Mouse (Mus musculus): ENCODE results near the gene Rusc1. TPM values are rescaled to one million over a fixed set of nuclear protein-coding genes. Genes with fewer than 3 reads are reported as not detected.

Gene Rusc1
- polyA plus RNA-seq, 1 experiment from 2014 or later = 19.4 TPM

GRCm38 (mm10) chr3:89113058-89113457 is 19.9 kb upstream of the Rusc1 start:
- DNase-seq (ENCODE audit: low spot score) (no peak), ATAC-seq (ENCODE audit: low FRiP score, low TSS enrichment) (no peak)
- H3K4me3 ChIP-seq (ENCODE audit: low read depth, low read length) = no peak overlapping the region
- H3K4me1 ChIP-seq (replicated peaks; ENCODE audit: control insufficient read depth, insufficient read depth) = no peaks in the 10 kb centered on the region
- no peak overlapping the region for H3K27ac ChIP-seq (replicated peaks)
- no peaks in the 10 kb centered on the region for H3K27me3 ChIP-seq (ENCODE audit: control insufficient read depth, insufficient read depth, low read length)
- no peak overlapping the region for H3K4me2 ChIP-seq (replicated peaks; ENCODE audit: low read depth)
- H3K9ac ChIP-seq (ENCODE audit: low read length) = no peak overlapping the region
- no peaks in the 10 kb centered on the region for H3K36me3 ChIP-seq (ENCODE audit: control insufficient read depth, insufficient read depth, low read length)
- TF ChIP-seq EP300 (optimal IDR thresholded peaks at IDR 0.05) (no peak), CTCF (IDR thresholded peaks at IDR 0.05; ENCODE audit: low read depth) (no peak)
- 72% methylated on average over 4 of the region's 4 CpGs for WGBS
- no peaks in the 10 kb centered on the region for H3K9me3 ChIP-seq (ENCODE audit: control insufficient read depth, low read length)

GRCm38 (mm10) chr3:89108146-89108545 is 15.0 kb upstream of the Rusc1 start:
- H3K4me1 ChIP-seq (replicated peaks; ENCODE audit: control insufficient read depth, insufficient read depth) = no peaks in the 10 kb centered on the region
- ATAC-seq (ENCODE audit: low FRiP score, low TSS enrichment) = no peak
- no peak overlapping the region for H3K4me2 ChIP-seq (replicated peaks; ENCODE audit: low read depth)
- no peak for TF ChIP-seq EP300 (optimal IDR thresholded peaks at IDR 0.05)
- TF ChIP-seq CTCF (IDR thresholded peaks at IDR 0.05; ENCODE audit: low read depth) = no peak
- no peak for DNase-seq (ENCODE audit: low spot score)
- no peak overlapping the region for H3K27ac ChIP-seq (replicated peaks)
- no peaks in the 10 kb centered on the region for H3K36me3 ChIP-seq (ENCODE audit: control insufficient read depth, insufficient read depth, low read length)
- H3K9me3 ChIP-seq (ENCODE audit: control insufficient read depth, low read length) = no peaks in the 10 kb centered on the region
- WGBS = 45% methylated on average over 1 of the region's 1 CpGs
- H3K27me3 ChIP-seq (ENCODE audit: control insufficient read depth, insufficient read depth, low read length) = no peaks in the 10 kb centered on the region
- no peak overlapping the region for H3K9ac ChIP-seq (ENCODE audit: low read length)
- H3K4me3 ChIP-seq (ENCODE audit: low read depth, low read length) = no peak overlapping the region

- TF ChIP-seq EP300 (optimal IDR thresholded peaks at IDR 0.05) = no peak
- TF ChIP-seq CTCF (IDR thresholded peaks at IDR 0.05; ENCODE audit: low read depth) = no peak
- no peak; the same call in 1 of the 2 replicates for ATAC-seq (ENCODE audit: low FRiP score, low TSS enrichment)
- 0 out of 2 replicates have a peak overlapping the region, but pooled peaks have one; percentile 5 for H3K27ac ChIP-seq (replicated peaks)
Observed at GRCm38 (mm10) chr3:89107545-89107944, 14.4 kb upstream of the Rusc1 start.

GRCm38 (mm10) chr3:89106881-89107280 is 13.8 kb upstream of the Rusc1 start:
- no peak for TF ChIP-seq CTCF (IDR thresholded peaks at IDR 0.05; ENCODE audit: low read depth)
- no peak for TF ChIP-seq EP300 (optimal IDR thresholded peaks at IDR 0.05)

More at GRCm38 (mm10) chr3:89107545-89107944, 14.4 kb upstream of the Rusc1 start:
- Histone ChIP-seq H3K4me1 (replicated peaks; ENCODE audit: control insufficient read depth, insufficient read depth) (no peaks in the 10 kb centered on the region), H3K9ac (ENCODE audit: low read length) (no peak overlapping the region), H3K9me3 (ENCODE audit: control insufficient read depth, low read length) (no peaks in the 10 kb centered on the region), H3K4me2 (replicated peaks; ENCODE audit: low read depth) (no peak overlapping the region), H3K27me3 (ENCODE audit: control insufficient read depth, insufficient read depth, low read length) (no peaks in the 10 kb centered on the region), H3K4me3 (ENCODE audit: low read depth, low read length) (no peak overlapping the region), H3K36me3 (ENCODE audit: control insufficient read depth, insufficient read depth, low read length) (no peaks in the 10 kb centered on the region)
- DNase-seq (ENCODE audit: low spot score) = no peak
- 35% methylated on average over 3 of the region's 3 CpGs for WGBS

GRCm38 (mm10) chr3:89103291-89103595 is 10.1 kb upstream of the Rusc1 start:
- ATAC-seq (ENCODE audit: low FRiP score, low TSS enrichment) (peak; percentile 43; the same call in 1 of the 2 replicates), DNase-seq (ENCODE audit: low spot score) (peak; percentile 53)
- 43% methylated on average over 4 of the region's 4 CpGs for WGBS
- Histone ChIP-seq H3K27ac (replicated peaks) (peak overlapping the region; percentile 69), H3K4me2 (replicated peaks; ENCODE audit: low read depth) (no peak overlapping the region), H3K9ac (ENCODE audit: low read length) (no peak overlapping the region), H3K4me1 (replicated peaks; ENCODE audit: control insufficient read depth, insufficient read depth) (peaks cover 2% of the 10 kb centered on the region; the same call in 1 of the 2 replicates), H3K9me3 (ENCODE audit: control insufficient read depth, low read length) (no peaks in the 10 kb centered on the region), H3K4me3 (ENCODE audit: low read depth, low read length) (no peak overlapping the region), H3K27me3 (ENCODE audit: control insufficient read depth, insufficient read depth, low read length) (no peaks in the 10 kb centered on the region), H3K36me3 (ENCODE audit: control insufficient read depth, insufficient read depth, low read length) (peaks cover 4% of the 10 kb centered on the region; the same call in 1 of the 2 replicates)
- TF ChIP-seq CTCF (IDR thresholded peaks at IDR 0.05; ENCODE audit: low read depth) = no peak
- no peak for TF ChIP-seq EP300 (optimal IDR thresholded peaks at IDR 0.05)

More at GRCm38 (mm10) chr3:89106881-89107280, 13.8 kb upstream of the Rusc1 start:
- Histone ChIP-seq H3K4me2 (replicated peaks; ENCODE audit: low read depth) (no peak overlapping the region), H3K4me3 (ENCODE audit: low read depth, low read length) (no peak overlapping the region), H3K27ac (replicated peaks) (no peak overlapping the region), H3K27me3 (ENCODE audit: control insufficient read depth, insufficient read depth, low read length) (no peaks in the 10 kb centered on the region), H3K36me3 (ENCODE audit: control insufficient read depth, insufficient read depth, low read length) (no peaks in the 10 kb centered on the region), H3K9me3 (ENCODE audit: control insufficient read depth, low read length) (no peaks in the 10 kb centered on the region), H3K4me1 (replicated peaks; ENCODE audit: control insufficient read depth, insufficient read depth) (no peaks in the 10 kb centered on the region), H3K9ac (ENCODE audit: low read length) (no peak overlapping the region)
- DNase-seq (ENCODE audit: low spot score) = no peak
- ATAC-seq (ENCODE audit: low FRiP score, low TSS enrichment) = no peak

GRCm38 (mm10) chr3:89102495-89103290 is 9.6 kb upstream of the Rusc1 start:
- ATAC-seq (ENCODE audit: low FRiP score, low TSS enrichment) (no peak), DNase-seq (ENCODE audit: low spot score) (no peak)
- peak overlapping the region; percentile 69 for H3K27ac ChIP-seq (replicated peaks)
- H3K9ac ChIP-seq (ENCODE audit: low read length) = no peak overlapping the region
- H3K36me3 ChIP-seq (ENCODE audit: control insufficient read depth, insufficient read depth, low read length) = peaks cover 7% of the 10 kb centered on the region; the same call in 1 of the 2 replicates
- H3K4me1 ChIP-seq (replicated peaks; ENCODE audit: control insufficient read depth, insufficient read depth) = peaks cover 2% of the 10 kb centered on the region; the same call in 1 of the 2 replicates
- no peaks in the 10 kb centered on the region for H3K27me3 ChIP-seq (ENCODE audit: control insufficient read depth, insufficient read depth, low read length)
- H3K4me2 ChIP-seq (replicated peaks; ENCODE audit: low read depth) = peak overlapping the region; percentile 44
- WGBS = 48% methylated on average over 12 of the region's 12 CpGs
- peak overlapping the region; percentile 60; the same call in 1 of the 2 replicates for H3K4me3 ChIP-seq (ENCODE audit: low read depth, low read length)
- TF ChIP-seq EP300 (optimal IDR thresholded peaks at IDR 0.05) (no peak), CTCF (IDR thresholded peaks at IDR 0.05; ENCODE audit: low read depth) (no peak)
- no peaks in the 10 kb centered on the region for H3K9me3 ChIP-seq (ENCODE audit: control insufficient read depth, low read length)

Measured in stomach, postnatal 0 days (tissue).